Mouse (Mus musculus) heart, embryonic 13.5 days (tissue): Measurements from ENCODE around the gene Vwa1. TPM values are rescaled to one million over a fixed set of nuclear protein-coding genes. Genes with fewer than 3 reads are reported as not detected.

Source experiments
- ATAC-seq: fragments of 200-750 bp; cut with Nextera tagmentation; 2 replicates; pipeline ENCODE4 v1.8.0; 2017; ENCODE audit warnings: moderate TSS enrichment; ENCODE audit not compliant: insufficient number of reproducible peaks, low FRiP score, low TSS enrichment; ENCODE audit errors: extremely low read depth
- H3K27ac ChIP-seq: fragments of 300-500 bp; sonication (generic); replicated peaks from 2 replicates; pipeline ENCODE4 v1.5.1; 2015; ENCODE audit warnings: moderate library complexity, mild to moderate bottlenecking, inconsistent platforms
- H3K27me3 ChIP-seq: fragments of 300-500 bp; sonication (generic); replicated peaks from 2 replicates; pipeline ENCODE4 v1.6.1; 2015; ENCODE audit warnings: mild to moderate bottlenecking, inconsistent platforms
- H3K36me3 ChIP-seq: fragments of 300-500 bp; sonication (generic); 2 replicates; pipeline ENCODE4 v1.6.1; 2015; ENCODE audit warnings: mild to moderate bottlenecking, inconsistent platforms
- H3K4me1 ChIP-seq: fragments of 300-500 bp; sonication (generic); 2 replicates; pipeline ENCODE4 v1.6.1; 2015; ENCODE audit warnings: inconsistent platforms
- H3K4me2 ChIP-seq: fragments of 300-500 bp; sonication (generic); 2 replicates; pipeline ENCODE4 v1.6.1; 2015; ENCODE audit warnings: inconsistent platforms, mild to moderate bottlenecking, moderate library complexity
- H3K4me3 ChIP-seq: fragments of 300-500 bp; sonication (generic); 2 replicates; pipeline ENCODE4 v1.5.1; 2015; ENCODE audit warnings: moderate library complexity, mild to moderate bottlenecking, inconsistent platforms
- H3K9ac ChIP-seq: fragments of 300-500 bp; sonication (generic); 2 replicates; pipeline ENCODE4 v1.6.1; 2015; ENCODE audit warnings: inconsistent platforms, mild to moderate bottlenecking, moderate library complexity
- H3K9me3 ChIP-seq: fragments of 300-500 bp; sonication (generic); 2 replicates; pipeline ENCODE4 v1.6.1; 2016; ENCODE audit warnings: inconsistent platforms
- whole genome bisulfite sequencing: fragments of 180-500 bp; shearing (Covaris S2); methylation state at CpG from one replicate; pipeline ENCODE4 v1.1.7; 2015; ENCODE audit warnings: mixed read lengths; 5-methylcytosine and 5-hydroxymethylcytosine counted together
- polyA plus RNA-seq: library from polyadenylated mRNA; unstranded; fragments of >200 nt; fragmentation: Nextera tagmentation; extraction: Ambion mirVana; gene quantifications from 2 replicates; pipeline ENCODE4 v1.2.1, GENCODE M21; 2015

The Vwa1 gene
- polyA plus RNA-seq, 1 experiment from 2014 or later: 3.5 TPM

DNA sequence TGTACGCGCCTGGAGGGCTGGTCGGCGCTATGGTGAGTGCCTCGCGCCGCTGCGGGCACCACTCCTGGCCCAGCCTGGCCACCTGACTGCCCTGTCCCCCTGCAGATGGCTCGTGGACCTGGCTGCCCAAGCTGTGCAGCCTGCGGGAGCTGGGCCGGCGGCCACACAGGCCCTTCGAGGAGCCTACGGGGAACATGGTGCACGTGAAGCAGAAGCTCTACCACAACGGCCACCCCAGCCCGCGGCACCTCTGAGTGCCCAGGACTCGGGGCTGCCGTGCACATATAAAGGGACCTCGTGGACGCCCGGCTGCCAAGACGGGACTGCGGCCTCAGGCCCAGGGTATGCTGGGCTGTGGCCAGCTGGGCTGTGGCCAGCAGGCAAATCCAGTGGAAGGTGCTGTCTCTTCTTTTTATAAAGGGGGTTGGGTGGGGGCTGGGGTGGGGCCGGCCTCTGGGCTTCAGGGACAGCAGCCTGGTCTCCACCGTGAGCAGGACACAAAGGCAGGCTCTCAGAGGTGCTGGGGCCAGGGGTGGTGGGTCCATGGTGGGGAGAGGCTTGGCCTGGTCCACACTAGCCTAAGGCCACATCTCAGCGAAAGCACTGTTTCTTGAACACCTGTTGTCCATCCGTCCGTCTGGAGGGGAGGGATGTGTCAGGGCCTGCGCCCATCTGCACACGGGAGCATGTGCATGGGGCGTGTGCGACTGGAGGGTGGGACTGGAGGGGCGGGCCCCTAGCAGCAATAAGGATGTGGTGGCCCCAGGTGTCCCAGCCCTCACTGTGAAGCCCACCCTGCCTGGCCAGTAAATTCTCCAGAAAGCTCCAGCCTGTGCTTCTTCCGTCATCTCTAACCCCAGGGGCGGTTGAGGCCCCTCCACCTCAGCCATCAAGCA is 34.5 kb downstream of the Vwa1 start:
- H3K4me3 ChIP-seq: no peak overlapping the region
- H3K27me3 ChIP-seq: no peaks in the 10 kb centered on the region
- H3K9ac ChIP-seq: no peak overlapping the region
- ATAC-seq: 0 out of 2 replicates have a peak, but pooled peaks have one; percentile 4
- H3K4me2 ChIP-seq: no peak overlapping the region
- H3K4me1 ChIP-seq: peaks cover 7% of the 10 kb centered on the region
- H3K9me3 ChIP-seq: no peaks in the 10 kb centered on the region
- peaks cover 68% of the 10 kb centered on the region for H3K36me3 ChIP-seq
- 76% methylated on average over 37 of the region's 37 CpGs for WGBS
- H3K27ac ChIP-seq: no peak overlapping the region

DNA sequence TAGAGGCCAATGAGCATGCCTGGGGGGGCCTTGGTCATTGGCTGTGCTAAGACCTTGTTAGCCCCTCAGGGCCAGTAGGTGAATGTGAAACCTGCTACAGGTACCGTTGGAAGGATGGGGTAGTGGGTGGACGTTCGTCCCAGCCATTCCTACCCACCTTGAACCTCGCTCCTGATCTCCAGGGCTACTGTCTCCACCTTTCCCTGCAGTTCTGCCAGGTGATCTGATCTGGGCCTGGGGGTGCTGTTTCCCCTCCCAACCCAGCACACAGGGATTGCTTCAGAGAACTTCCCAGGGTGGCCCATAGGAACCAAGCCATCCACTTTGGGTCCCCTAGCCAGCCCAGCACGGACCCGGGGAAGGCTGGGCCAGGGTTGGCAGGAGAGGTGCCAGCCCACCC is 35.3 kb downstream of the Vwa1 start:
- no peak overlapping the region for H3K4me2 ChIP-seq
- H3K27ac ChIP-seq: no peak overlapping the region
- peaks cover 60% of the 10 kb centered on the region for H3K36me3 ChIP-seq
- H3K9ac ChIP-seq: no peak overlapping the region
- H3K27me3 ChIP-seq: no peaks in the 10 kb centered on the region
- ATAC-seq: no peak
- no peaks in the 10 kb centered on the region for H3K9me3 ChIP-seq
- WGBS: 86% methylated on average over 6 of the region's 6 CpGs
- H3K4me3 ChIP-seq: no peak overlapping the region
- peaks cover 9% of the 10 kb centered on the region for H3K4me1 ChIP-seq

DNA sequence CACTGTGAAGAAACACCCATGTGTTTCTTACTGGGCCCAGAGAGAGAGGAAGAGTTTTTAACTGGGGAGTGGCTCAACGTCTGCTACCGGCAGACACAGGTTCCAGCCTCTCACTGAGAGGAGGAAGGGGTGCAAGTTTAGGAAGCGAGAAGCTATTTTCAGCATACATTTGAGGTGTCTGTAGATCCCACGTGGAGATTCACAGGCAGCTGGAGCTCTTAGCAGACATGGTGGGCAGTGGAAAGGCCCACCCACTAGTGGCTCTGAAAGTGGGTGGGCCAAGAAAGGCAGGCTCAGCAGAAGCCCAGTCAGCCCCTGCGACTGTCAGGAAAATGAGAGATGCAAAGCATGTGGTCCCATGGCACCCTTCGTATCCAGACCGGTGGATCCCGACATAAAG is 36.2 kb downstream of the Vwa1 start:
- H3K4me3 ChIP-seq: no peak overlapping the region
- H3K27me3 ChIP-seq: no peaks in the 10 kb centered on the region
- peaks cover 51% of the 10 kb centered on the region for H3K36me3 ChIP-seq
- WGBS: 54% methylated on average over 8 of the region's 8 CpGs
- no peak for ATAC-seq
- H3K4me1 ChIP-seq: peaks cover 18% of the 10 kb centered on the region
- no peaks in the 10 kb centered on the region for H3K9me3 ChIP-seq
- H3K27ac ChIP-seq: no peak overlapping the region
- H3K4me2 ChIP-seq: no peak overlapping the region
- H3K9ac ChIP-seq: no peak overlapping the region

DNA sequence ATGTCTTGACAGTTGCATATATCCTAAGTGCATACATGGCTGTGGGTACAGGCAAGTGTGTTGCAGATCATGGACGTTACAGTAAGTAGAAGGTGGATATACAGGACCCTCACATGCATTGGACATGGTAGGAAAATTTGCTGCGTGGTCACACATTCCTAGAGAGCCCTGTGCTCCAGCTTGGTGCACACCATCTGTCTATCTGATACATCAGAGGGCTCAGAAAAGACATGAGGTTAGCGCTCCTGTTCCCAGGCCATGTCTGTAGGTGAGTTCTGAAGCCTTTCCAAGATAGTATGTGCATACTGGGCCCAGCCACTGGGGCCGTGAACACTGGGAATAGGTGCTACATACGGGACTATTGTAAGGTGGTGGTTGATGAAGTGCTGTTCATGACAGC is 38.1 kb downstream of the Vwa1 start:
- Histone ChIP-seq H3K27ac (no peak overlapping the region), H3K9ac (no peak overlapping the region), H3K4me2 (no peak overlapping the region), H3K27me3 (no peaks in the 10 kb centered on the region), H3K36me3 (peaks cover 50% of the 10 kb centered on the region), H3K9me3 (no peaks in the 10 kb centered on the region), H3K4me3 (no peak overlapping the region), H3K4me1 (peaks cover 18% of the 10 kb centered on the region)
- no peak for ATAC-seq
- WGBS: 88% methylated on average over 5 of the region's 5 CpGs

DNA sequence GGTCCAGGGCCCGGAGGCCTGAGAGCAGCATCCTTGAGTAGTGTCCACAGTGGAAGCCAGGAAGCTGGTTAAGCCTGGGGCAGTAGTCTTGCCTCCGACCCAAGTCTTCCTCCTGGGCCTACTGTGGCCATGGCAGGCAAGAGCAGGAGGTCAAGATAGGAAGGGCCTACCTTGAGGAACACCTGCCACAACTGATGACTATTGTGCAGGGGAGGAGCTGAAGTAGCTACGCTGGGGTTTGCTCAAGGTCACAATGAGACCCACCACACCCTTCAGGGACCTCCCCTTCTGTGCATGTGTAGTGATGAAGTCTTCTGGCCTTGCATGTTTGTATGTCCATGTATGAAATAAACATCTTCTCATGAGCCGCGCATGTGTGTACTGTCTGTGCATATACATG is 38.7 kb downstream of the Vwa1 start:
- 81% methylated on average over 5 of the region's 5 CpGs for WGBS
- H3K9me3 ChIP-seq: no peaks in the 10 kb centered on the region
- peak overlapping the region; percentile 84 for H3K4me3 ChIP-seq
- H3K4me2 ChIP-seq: peak overlapping the region; percentile 92
- H3K9ac ChIP-seq: peak overlapping the region; percentile 91
- no peak overlapping the region for H3K27ac ChIP-seq
- peaks cover 50% of the 10 kb centered on the region for H3K36me3 ChIP-seq
- no peaks in the 10 kb centered on the region for H3K27me3 ChIP-seq
- no peak for ATAC-seq
- H3K4me1 ChIP-seq: peaks cover 18% of the 10 kb centered on the region

DNA sequence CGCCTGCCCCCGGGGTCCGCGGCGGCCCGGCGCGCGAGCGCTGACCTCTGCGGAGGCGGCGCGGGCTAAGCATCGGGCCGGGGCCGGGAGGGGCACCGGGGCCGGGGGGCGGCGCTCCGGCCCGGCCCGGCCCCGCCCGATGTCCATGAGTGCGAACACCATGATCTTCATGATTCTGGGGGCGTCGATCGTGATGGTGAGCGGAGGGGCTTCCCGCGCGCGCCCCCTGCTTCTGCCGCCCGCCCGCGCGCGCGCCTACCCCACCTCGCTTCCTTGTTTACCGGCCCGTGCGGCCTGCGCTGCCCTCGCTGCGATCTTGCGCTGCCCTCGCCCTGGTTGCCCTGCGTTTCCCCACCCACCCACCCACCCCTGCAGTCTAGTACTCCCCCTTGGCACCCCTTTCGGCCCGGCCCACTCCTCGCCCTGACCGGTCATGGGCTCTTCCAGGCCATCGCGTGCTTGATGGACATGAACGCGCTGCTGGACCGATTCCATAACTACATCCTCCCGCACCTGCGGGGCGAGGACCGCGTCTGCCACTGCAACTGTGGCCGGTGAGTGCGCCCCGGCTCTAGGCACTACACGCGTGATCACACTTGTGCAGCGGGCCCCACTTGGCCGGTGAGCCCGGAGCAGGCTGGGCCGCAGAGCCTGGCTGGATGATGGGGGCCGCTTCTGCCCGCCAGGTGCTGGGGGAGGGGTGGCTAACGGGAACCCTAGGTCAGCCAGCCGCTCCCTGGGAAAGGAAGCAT is 39.4 kb downstream of the Vwa1 start:
- peak overlapping the region; percentile 84 for H3K4me3 ChIP-seq
- H3K4me1 ChIP-seq: peaks cover 18% of the 10 kb centered on the region
- 1% methylated on average over 46 of the region's 79 CpGs for WGBS
- H3K9me3 ChIP-seq: no peaks in the 10 kb centered on the region
- H3K9ac ChIP-seq: peak overlapping the region; percentile 91
- peaks cover 48% of the 10 kb centered on the region for H3K36me3 ChIP-seq
- peak; percentile 26; the same call in 1 of the 2 replicates for ATAC-seq
- H3K27me3 ChIP-seq: no peaks in the 10 kb centered on the region
- H3K4me2 ChIP-seq: peak overlapping the region; percentile 92
- H3K27ac ChIP-seq: peak overlapping the region; percentile 87

DNA sequence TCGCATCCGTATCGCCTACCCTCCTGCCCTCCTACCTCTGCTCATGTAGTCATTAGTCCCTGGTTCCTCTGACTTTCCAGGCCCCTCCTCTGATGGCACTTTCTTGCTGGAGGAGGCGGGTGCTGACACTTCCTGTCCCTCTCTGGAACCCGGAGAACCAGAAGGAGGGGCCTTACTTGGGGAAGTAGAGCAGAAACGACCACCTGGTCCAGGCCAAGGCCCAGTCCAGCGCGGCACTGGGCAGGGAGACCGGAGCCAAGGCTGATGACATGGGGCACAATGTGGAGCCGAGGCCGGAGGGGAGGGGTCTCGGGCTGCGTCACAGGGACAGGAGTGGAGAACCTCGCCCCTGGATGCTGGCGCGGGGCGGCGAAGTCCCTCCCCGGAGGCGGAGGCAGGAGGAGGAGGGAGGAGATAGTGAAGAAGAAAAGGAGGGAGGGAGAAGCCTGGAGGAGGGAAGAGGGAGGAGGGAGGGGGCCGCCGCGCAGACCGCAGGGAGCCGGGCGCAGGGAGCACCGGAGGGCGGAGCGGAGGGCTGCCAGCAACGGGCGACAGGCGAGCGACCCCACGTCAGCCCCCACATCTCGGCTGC is 40.1 kb downstream of the Vwa1 start, which contains the start of gene Tmem240:
Gene Tmem240 (plus strand): TSS at position 451 of the 592 bp plus-strand sequence.
- under 1% methylated on average over 34 of the region's 35 CpGs for WGBS
- Histone ChIP-seq H3K27me3 (no peaks in the 10 kb centered on the region), H3K4me3 (peak within 1 kb of the TSS; percentile 84), H3K9ac (peak within 1 kb of the TSS; percentile 91), H3K27ac (peak within 1 kb of the TSS; percentile 87), H3K9me3 (no peaks in the 10 kb centered on the region), H3K36me3 (peaks cover 47% of the 10 kb centered on the region), H3K4me2 (peak within 1 kb of the TSS; percentile 92), H3K4me1 (peaks cover 18% of the 10 kb centered on the region)
- ATAC-seq: peak; percentile 76

DNA sequence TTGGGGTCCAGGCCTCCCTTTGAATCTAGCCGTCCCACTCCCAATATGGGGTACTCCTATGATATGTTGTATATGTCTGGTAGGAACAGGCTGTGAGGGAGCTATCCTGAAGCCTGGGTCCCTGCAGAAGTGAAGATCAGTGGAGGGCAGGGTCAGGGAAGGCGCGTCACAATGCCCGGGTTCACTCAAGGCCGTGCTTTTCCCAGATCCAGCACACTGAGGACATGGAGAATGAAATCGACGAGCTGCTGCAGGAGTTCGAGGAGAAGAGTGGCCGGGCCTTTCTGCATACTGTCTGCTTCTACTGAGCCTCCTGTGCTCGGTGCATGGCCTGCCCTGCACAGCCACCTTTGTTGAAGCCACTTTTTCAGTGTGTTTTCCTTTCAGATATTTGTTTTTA is 41.2 kb downstream of the Vwa1 start:
- no peak overlapping the region for H3K27ac ChIP-seq
- peaks cover 18% of the 10 kb centered on the region for H3K4me1 ChIP-seq
- no peaks in the 10 kb centered on the region for H3K27me3 ChIP-seq
- H3K9ac ChIP-seq: no peak overlapping the region; the same call in 1 of the 2 replicates
- peak overlapping the region; percentile 92; the same call in 1 of the 2 replicates for H3K4me2 ChIP-seq
- H3K36me3 ChIP-seq: peaks cover 44% of the 10 kb centered on the region
- no peak overlapping the region for H3K4me3 ChIP-seq
- ATAC-seq: no peak
- 84% methylated on average over 10 of the region's 10 CpGs for WGBS
- no peaks in the 10 kb centered on the region for H3K9me3 ChIP-seq

DNA sequence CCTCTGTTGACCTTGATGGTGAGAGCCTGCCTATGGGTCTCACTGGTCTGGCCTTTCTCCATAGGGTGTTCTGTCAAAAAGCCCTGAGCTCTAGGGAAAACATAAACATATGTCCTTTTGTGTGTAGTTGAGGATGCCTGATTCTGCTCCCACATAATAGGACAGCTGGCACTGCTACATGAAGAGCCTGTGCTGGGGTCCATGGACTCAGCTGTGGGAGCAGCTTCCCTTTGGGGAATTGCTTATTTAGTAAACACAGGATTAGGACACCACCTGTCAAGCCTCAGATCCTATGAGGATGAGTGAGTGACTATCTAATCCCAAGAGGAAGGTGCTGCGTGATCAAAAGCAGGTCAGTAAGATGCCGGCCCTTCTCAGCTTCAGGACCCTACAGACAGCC is 46.5 kb downstream of the Vwa1 start:
- H3K4me1 ChIP-seq: no peaks in the 10 kb centered on the region
- H3K4me3 ChIP-seq: no peak overlapping the region
- 80% methylated on average over 2 of the region's 2 CpGs for WGBS
- H3K9ac ChIP-seq: no peak overlapping the region
- H3K9me3 ChIP-seq: no peaks in the 10 kb centered on the region
- H3K27me3 ChIP-seq: no peaks in the 10 kb centered on the region
- peaks cover 58% of the 10 kb centered on the region for H3K36me3 ChIP-seq
- ATAC-seq: no peak
- H3K27ac ChIP-seq: no peak overlapping the region
- no peak overlapping the region for H3K4me2 ChIP-seq

DNA sequence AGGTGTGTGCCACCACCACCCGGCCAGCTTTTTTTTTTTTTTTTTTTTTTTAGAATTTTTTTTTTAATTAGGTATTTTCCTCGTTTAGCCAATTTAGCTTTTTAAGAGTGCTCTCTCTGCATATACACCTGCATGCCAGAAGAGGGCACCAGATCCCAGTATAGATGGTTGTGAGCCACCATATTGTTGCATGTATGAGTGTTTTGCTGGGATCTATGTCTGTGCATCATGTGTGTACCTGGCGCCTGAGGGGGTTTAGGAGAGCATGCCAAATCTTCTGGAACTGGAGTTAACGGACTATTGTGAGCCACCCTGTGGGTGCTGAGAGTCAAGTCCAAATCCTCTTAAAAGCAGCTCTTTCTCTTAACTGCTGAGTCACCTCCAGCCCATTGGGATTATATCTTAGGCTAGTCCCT is 52.8 kb downstream of the Vwa1 start:
- Histone ChIP-seq H3K4me2 (no peak overlapping the region), H3K9ac (no peak overlapping the region), H3K27me3 (no peaks in the 10 kb centered on the region), H3K4me3 (no peak overlapping the region), H3K27ac (no peak overlapping the region), H3K4me1 (no peaks in the 10 kb centered on the region), H3K36me3 (peaks cover 52% of the 10 kb centered on the region), H3K9me3 (no peaks in the 10 kb centered on the region)
- ATAC-seq: no peak
- WGBS: 71% methylated on average over 4 of the region's 4 CpGs
